Mouse (Mus musculus) ES-Bruce4 (cell line): Measurements from ENCODE around the gene Ddah2. TPM values are rescaled to one million over a fixed set of nuclear protein-coding genes. Genes with fewer than 3 reads are reported as not detected.

Experiments used
- H3K27ac ChIP-seq: 2 replicates; pipeline ENCODE4 v1.5.1; 2012; ENCODE audit warnings: low read length, inconsistent platforms; ENCODE audit not compliant: insufficient read depth
- H3K27me3 ChIP-seq: 2 replicates; pipeline ENCODE4 v1.6.1; 2012; ENCODE audit warnings: mild to moderate bottlenecking, low read length, inconsistent platforms; ENCODE audit not compliant: control insufficient read depth, poor library complexity, insufficient read depth, severe bottlenecking
- H3K36me3 ChIP-seq: 2 replicates; pipeline ENCODE4 v1.6.1; 2012; ENCODE audit warnings: inconsistent platforms, mild to moderate bottlenecking, low read length, moderate library complexity; ENCODE audit not compliant: control insufficient read depth, poor library complexity, insufficient read depth, severe bottlenecking
- H3K4me1 ChIP-seq: one replicate; pipeline ENCODE4 v1.8.1; 2011; ENCODE audit warnings: low read length; ENCODE audit not compliant: control insufficient read depth, insufficient read depth
- H3K4me3 ChIP-seq: 2 replicates; pipeline ENCODE4 v1.5.1; 2011; ENCODE audit warnings: low read depth, mild to moderate bottlenecking, low read length
- H3K9ac ChIP-seq: 2 replicates; pipeline ENCODE4 v1.6.1; 2012; ENCODE audit warnings: low read depth, mild to moderate bottlenecking, inconsistent platforms; ENCODE audit not compliant: poor library complexity, severe bottlenecking
- H3K9me3 ChIP-seq: replicated peaks from 2 replicates; pipeline ENCODE4 v1.6.1; 2012; ENCODE audit warnings: mild to moderate bottlenecking, low read length, inconsistent platforms; ENCODE audit not compliant: control insufficient read depth, poor library complexity, insufficient read depth, severe bottlenecking
- CTCF ChIP-seq: IDR thresholded peaks from one replicate; pipeline ENCODE4 v1.8.1; 2011; ENCODE audit warnings: low read depth, low read length
- EP300 ChIP-seq: IDR thresholded peaks from 2 replicates; pipeline ENCODE4 v1.6.1; 2011; ENCODE audit warnings: low read depth, low read length; ENCODE audit not compliant: insufficient read depth
- POLR2A ChIP-seq: IDR thresholded peaks from one replicate; pipeline ENCODE4 v1.8.1; 2011; ENCODE audit warnings: low read length; ENCODE audit not compliant: insufficient read depth
- polyA plus RNA-seq: library from polyadenylated mRNA; stranded (reverse); fragments of >200 nt; gene quantifications from 2 replicates; pipeline ENCODE4 v1.2.4, GENCODE M21; 2011; ENCODE audit warnings: low read depth; ENCODE audit not compliant: missing spikeins, insufficient read depth, insufficient read length

The Ddah2 gene
- polyA plus RNA-seq, 1 experiment: 92.5 TPM

DNA sequence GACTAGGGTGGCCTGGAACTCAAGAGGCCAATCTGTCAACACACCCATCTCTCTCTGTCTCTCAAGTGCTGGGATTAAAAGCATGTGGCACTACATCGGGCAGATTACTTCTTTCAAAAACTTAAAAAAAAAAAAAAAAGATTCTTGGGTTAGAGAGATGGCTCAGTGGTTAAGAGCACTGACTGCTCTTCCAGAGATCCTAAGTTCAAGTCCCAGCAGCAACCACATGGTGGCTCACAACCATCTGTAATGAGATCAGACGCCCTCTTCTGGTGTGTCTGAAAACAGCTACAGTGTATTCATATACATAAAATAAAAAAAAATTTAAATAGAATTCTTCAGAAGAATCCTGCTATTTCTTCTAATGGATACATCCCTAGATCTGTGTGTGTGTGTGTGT is 29.3 kb downstream of the Ddah2 start:
- H3K9ac ChIP-seq: no peak overlapping the region
- TF ChIP-seq CTCF (no peak), POLR2A (no peak), EP300 (no peak)
- no peaks in the 10 kb centered on the region for H3K36me3 ChIP-seq

DNA sequence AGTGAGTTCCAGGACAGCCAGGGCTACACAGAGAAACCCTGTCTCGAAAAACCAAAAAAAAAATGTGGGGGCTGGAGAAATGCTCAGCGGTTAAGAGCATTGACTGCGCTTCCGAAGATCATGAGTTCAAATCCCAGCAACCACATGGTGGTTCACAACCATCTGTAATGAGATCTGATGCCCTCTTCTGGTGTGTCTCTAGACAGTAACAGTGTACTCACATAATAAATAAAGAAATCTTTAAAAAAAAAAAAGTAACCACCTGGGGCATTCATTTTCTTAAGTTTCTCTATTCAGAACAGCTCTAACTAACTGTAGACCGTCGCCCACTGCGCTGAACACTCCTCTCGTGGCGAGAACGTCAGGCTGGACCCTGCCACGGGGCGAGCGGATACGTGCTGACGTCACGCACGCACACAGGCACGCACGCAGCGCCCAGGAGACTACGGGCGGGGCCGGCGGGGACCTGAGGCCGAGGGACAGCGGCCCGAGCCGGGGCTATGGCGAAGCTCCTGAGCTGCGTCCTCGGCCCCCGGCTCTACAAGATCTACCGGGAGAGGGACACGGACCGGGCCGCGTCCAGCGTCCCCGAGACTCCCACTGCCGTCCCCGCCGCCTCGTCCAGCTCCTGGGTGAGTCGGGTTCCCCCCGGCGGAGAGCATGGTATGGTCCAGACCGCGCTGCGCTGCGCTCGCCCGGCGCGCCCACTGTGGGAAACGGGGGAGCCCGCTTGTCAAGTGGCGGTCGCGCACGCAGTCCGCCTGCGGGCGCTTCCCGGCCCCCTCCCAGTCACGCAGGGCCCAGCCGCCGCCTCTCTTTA is 30.2 kb downstream of the Ddah2 start, which contains the start of gene Abhd16a:
Abhd16a (plus strand) TSS at position 439 of the 820 bp plus-strand sequence.
- H3K9ac ChIP-seq: peak within 1 kb of the TSS; percentile 75
- TF ChIP-seq POLR2A (no peak), EP300 (no peak), CTCF (no peak)
- no peaks in the 10 kb centered on the region for H3K27me3 ChIP-seq
- H3K4me3 ChIP-seq: peak within 1 kb of the TSS; percentile 66
- H3K36me3 ChIP-seq: no peaks in the 10 kb centered on the region
- H3K9me3 ChIP-seq: no peaks in the 10 kb centered on the region
- no peaks in the 10 kb centered on the region for H3K4me1 ChIP-seq
- no peak within 1 kb of the TSS for H3K27ac ChIP-seq

More for the DNA sequence above, 29.3 kb downstream of the Ddah2 start:
- no peaks in the 10 kb centered on the region for H3K4me1 ChIP-seq
- H3K27ac ChIP-seq: no peak overlapping the region
- H3K4me3 ChIP-seq: no peak overlapping the region
- no peaks in the 10 kb centered on the region for H3K9me3 ChIP-seq
- H3K27me3 ChIP-seq: no peaks in the 10 kb centered on the region

DNA sequence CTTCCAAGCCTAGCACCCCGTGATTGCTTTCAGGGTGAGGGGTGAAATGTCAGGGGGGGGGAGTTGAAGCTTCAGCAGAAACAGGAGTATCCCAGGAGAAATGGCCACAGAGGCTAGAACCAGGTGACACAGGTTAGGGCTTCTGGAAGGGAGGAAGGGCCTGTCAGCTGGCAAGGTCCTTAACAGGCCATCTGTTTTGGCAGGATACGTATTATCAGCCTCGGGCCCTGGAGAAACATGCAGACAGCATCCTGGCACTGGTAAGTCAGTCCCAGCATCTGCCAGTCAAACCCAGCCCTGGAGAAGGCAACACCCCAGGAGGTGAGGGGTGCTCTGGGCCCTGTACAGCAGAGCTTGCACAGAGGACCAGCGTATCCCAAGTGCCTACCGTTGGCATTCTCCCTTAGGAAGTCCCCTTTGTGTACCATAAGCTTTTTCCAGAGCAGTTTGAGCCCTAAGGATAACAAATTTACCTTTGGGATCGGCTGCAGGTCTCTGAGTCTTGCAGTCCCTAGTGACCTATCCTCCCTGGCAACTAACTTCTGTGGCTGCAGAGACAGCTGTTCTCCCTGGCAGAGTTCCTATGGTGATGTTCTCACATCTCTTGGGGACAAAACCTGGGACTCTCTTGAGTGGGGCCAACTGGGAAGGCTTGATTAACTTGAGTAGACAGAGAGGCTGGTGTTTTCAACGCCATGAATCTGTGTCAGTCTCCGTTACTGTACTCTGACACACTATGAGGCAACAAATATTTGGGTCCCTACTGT is 31.5 kb downstream of the Ddah2 start:
- TF ChIP-seq EP300 (no peak), CTCF (no peak), POLR2A (no peak)
- Histone ChIP-seq H3K27me3 (no peaks in the 10 kb centered on the region), H3K9ac (peak overlapping the region; percentile 75; the same call in 1 of the 2 replicates), H3K4me3 (no peak overlapping the region), H3K9me3 (no peaks in the 10 kb centered on the region), H3K4me1 (no peaks in the 10 kb centered on the region), H3K27ac (no peak overlapping the region), H3K36me3 (no peaks in the 10 kb centered on the region)

DNA sequence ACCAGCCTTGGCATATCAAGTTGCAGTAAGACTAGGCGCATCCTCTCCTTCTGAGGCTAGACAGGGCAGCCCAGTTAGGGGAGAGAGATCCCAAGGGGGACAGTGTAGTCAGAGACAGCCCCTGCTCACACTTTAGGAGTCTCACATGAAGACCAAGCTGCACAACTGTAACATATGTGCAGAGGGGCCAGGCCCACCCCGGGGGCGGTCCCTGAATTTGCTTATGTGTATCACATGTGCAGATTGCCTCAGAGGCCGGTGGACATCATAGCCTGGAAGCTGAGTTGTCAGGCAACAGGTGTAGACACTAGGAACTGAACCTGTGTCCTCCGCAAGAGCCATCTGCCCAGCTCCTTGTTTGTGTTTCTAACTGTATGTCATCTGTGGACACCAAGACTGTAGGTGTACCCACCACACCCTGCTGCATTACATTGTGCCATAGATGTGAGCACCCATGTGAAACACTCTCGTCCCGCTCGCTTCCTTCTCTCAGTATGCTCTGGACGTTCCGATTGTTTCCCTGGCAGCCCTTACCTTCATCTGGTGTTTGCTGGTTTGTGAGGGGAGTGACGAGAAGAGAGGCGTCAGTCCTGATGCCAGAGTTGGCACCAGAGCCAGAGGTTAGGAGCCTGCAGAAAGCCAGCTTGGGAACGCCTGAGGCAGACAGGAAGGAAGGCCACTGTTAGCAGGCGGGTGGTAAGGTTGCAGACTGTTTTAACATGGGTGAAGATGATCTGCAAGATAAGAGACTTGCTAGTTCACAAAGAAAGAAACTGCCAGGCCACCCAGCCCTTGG is 33.8 kb downstream of the Ddah2 start:
- TF ChIP-seq EP300: no peak
- no peak for TF ChIP-seq CTCF
- no peak for TF ChIP-seq POLR2A
- H3K4me3 ChIP-seq: no peak overlapping the region

DNA sequence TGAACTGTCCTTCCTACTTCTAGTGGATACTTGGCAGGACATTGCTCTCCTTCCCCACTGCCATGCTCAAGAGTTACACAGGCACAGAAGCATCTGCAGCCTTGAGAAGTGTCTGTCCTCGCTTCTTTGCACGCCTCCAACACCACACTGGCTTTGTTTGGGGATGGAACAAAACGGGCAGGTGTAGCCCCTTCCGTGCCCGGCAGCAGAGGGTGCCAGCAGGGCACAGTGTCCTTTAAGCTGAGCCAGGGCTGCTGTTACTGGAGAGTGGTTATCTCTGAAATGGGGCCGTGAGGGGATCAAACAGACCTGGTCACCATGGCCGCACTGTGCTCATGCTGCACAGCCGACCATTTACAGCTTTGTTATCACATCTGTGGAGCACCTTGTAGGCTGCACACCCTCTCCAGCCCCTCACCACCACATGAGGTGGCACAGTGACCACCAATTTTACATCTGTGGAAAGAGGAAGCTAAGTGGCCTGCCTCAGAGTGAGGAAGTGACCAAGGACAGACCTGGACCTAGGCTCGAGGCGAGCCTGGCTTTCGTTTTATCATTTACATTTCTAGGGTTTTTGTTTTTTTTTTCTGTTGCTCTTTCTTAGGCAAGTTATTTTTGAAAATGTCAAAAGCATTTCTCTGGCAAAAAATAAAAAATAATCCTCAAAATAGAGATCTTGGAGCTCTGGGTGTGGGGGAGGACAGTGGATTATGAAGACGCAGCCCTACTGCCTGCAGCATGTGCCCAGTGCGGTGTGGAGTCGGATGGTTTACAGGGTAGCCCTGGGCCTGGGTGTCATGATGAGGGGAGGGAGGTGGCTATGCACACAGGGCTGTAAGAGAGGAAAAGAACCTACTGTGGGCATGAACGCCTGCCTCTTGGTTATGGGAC is 35.9 kb downstream of the Ddah2 start:
- Histone ChIP-seq H3K4me3 (no peak overlapping the region), H3K27me3 (no peaks in the 10 kb centered on the region), H3K9me3 (no peaks in the 10 kb centered on the region), H3K36me3 (no peaks in the 10 kb centered on the region), H3K4me1 (no peaks in the 10 kb centered on the region), H3K27ac (no peak overlapping the region), H3K9ac (no peak overlapping the region)
- TF ChIP-seq POLR2A (no peak), CTCF (no peak), EP300 (no peak)

More for the DNA sequence above, 33.8 kb downstream of the Ddah2 start:
- Histone ChIP-seq H3K4me1 (no peaks in the 10 kb centered on the region), H3K27me3 (no peaks in the 10 kb centered on the region), H3K9me3 (no peaks in the 10 kb centered on the region), H3K27ac (no peak overlapping the region), H3K9ac (no peak overlapping the region), H3K36me3 (no peaks in the 10 kb centered on the region)
